15 mouse cellular contexts compared by ENCODE assay signal in the genomic region with DNA sequence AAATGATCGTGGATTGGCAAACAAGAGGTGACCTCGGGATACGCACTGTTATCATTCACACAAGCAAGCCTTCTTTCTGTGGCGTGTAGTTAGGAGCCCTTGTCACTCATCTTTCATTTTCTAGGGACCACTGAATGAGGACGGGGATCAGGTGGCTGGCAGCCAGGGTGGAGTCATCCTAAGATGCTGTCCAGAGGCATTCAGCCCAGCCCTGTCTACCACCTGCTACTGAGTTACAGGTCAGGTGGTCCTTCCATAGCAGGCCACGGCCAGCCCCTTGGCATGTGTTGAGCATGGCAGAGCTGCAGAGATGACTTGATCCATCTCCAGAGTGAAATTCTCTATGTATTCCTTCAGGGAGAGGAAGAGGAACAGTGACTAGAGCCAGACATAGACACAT.
"Had no signal": no experiment of that assay in that cellular context is flagged by ENCODE, and none has a peak within 500 bp of the region (broad histone marks: within the 10 kb centered on the region; RNA-seq: fewer than 3 reads in every experiment).

No protein-coding gene starts in this region.

- H3K36me3 ChIP-seq: lung, embryonic 15.5 days; midbrain, embryonic 13.5 days; midbrain, embryonic 15.5 days; neural tube, embryonic 12.5 days; stomach, embryonic 15.5 days had no signal

- H3K9me3 ChIP-seq: lung, embryonic 15.5 days; megakaryocyte, embryonic 14.5 days; midbrain, embryonic 13.5 days; midbrain, embryonic 15.5 days; neural tube, embryonic 12.5 days; stomach, embryonic 15.5 days had no signal

- H3K4me3 ChIP-seq: lung, embryonic 15.5 days; megakaryocyte, embryonic 14.5 days; midbrain, embryonic 13.5 days; midbrain, embryonic 15.5 days; neural tube, embryonic 12.5 days; stomach, embryonic 15.5 days had no signal

- H3K27ac ChIP-seq: lung, embryonic 15.5 days; macrophage; midbrain, embryonic 13.5 days; midbrain, embryonic 15.5 days; neural tube, embryonic 12.5 days; stomach, embryonic 15.5 days; stomach, postnatal 0 days had no signal

- H3K27me3 ChIP-seq: lung, embryonic 15.5 days; neural tube, embryonic 12.5 days had no signal

- DNase-seq: lung, adult 2 months; lung, postnatal 14 days; lung, postnatal 36 days; right cerebral cortex, postnatal 14 days; thymus, adult 2 months; thymus, postnatal 25 days; thymus, postnatal 4 days had no signal

- H3K4me1 ChIP-seq: midbrain, embryonic 13.5 days; midbrain, embryonic 15.5 days; neural tube, embryonic 12.5 days; stomach, embryonic 15.5 days had no signal
